Mouse (Mus musculus) spleen, postnatal 14 days (tissue): ENCODE measurements around the gene Kif3c.

Experiments
- DNase-seq, 2 experiments: peaks; one replicate each; pipeline ENCODE4 v3.0.0; 2021 to 2022; ENCODE audit warnings: low spot score in 2 of 2

Kif3c gene

GRCm38 (mm10) chr12:3424179-3424578 lies 59.2 kb downstream of the Kif3c start:
- DNase-seq, result no peak

GRCm38 (mm10) chr12:3425375-3426341 lies 60.7 kb downstream of the Kif3c start:
- no peak for DNase-seq

- peak; percentile 95 to 99 for DNase-seq
Observed at GRCm38 (mm10) chr12:3426530-3427034, 61.6 kb downstream of the Kif3c start, which contains the start of gene Asxl2. Asxl2 (plus strand) TSS chr12:3426857.

- DNase-seq, result peak; percentile 60 to 64
Observed at GRCm38 (mm10) chr12:3427067-3427889, 62.3 kb downstream of the Kif3c start.

GRCm38 (mm10) chr12:3427891-3428775 lies 63.2 kb downstream of the Kif3c start:
- no peak for DNase-seq

- DNase-seq, result no peak
Observed at GRCm38 (mm10) chr12:3429681-3430442, 64.9 kb downstream of the Kif3c start.

- no peak for DNase-seq
Observed at GRCm38 (mm10) chr12:3430443-3430753, 65.5 kb downstream of the Kif3c start.

GRCm38 (mm10) chr12:3430985-3431384 lies 66.1 kb downstream of the Kif3c start:
- DNase-seq, result no peak

- no peak for DNase-seq
Observed at GRCm38 (mm10) chr12:3433736-3434135, 68.8 kb downstream of the Kif3c start.

GRCm38 (mm10) chr12:3436446-3436845 lies 71.5 kb downstream of the Kif3c start:
- DNase-seq, result no peak

GRCm38 (mm10) chr12:3437815-3438214 lies 72.9 kb downstream of the Kif3c start:
- no peak for DNase-seq

GRCm38 (mm10) chr12:3440916-3441315 lies 76.0 kb downstream of the Kif3c start:
- no peak for DNase-seq

GRCm38 (mm10) chr12:3441361-3441760 lies 76.4 kb downstream of the Kif3c start:
- no peak for DNase-seq

GRCm38 (mm10) chr12:3453554-3453953 lies 88.6 kb downstream of the Kif3c start:
- DNase-seq, result no peak
